Mouse (Mus musculus) mesoderm, embryonic 11.5 days (tissue): Measurements from ENCODE around the gene Tdrd9.
A peak's percentile ranks its signal among the peaks of the same experiment; 100 is the strongest.

Source experiments
- DNase-seq: peaks from one replicate; pipeline ENCODE4 v3.0.0-alpha.2; 2012; ENCODE audit warnings: low read depth, low spot score

The Tdrd9 gene

GRCm38 (mm10) chr12:111963339-111963738 lies 8.0 kb upstream of the Tdrd9 start:
- DNase-seq, result no peak

- DNase-seq, result peak; percentile 96
Observed at GRCm38 (mm10) chr12:111966683-111967173, 4.6 kb upstream of the Tdrd9 start, which contains the start of gene Atp5mpl. TSS of gene Atp5mpl (minus strand) at chr12:111966977.

- no peak for DNase-seq
Observed at GRCm38 (mm10) chr12:111970085-111970484, 1.3 kb upstream of the Tdrd9 start.

GRCm38 (mm10) chr12:111972504-111972903 lies 1.1 kb downstream of the Tdrd9 start:
- DNase-seq, result no peak

- DNase-seq, result no peak
Observed at GRCm38 (mm10) chr12:111974578-111974977, 3.2 kb downstream of the Tdrd9 start.

- no peak for DNase-seq
Observed at GRCm38 (mm10) chr12:111977138-111977537, 5.8 kb downstream of the Tdrd9 start.

GRCm38 (mm10) chr12:111978274-111978673 lies 6.9 kb downstream of the Tdrd9 start:
- no peak for DNase-seq

GRCm38 (mm10) chr12:111980887-111981367 lies 9.6 kb downstream of the Tdrd9 start, which contains the start of gene Rd3l:
TSS of gene Rd3l (minus strand) at chr12:111981317.
- DNase-seq, result no peak

- DNase-seq, result no peak
Observed at GRCm38 (mm10) chr12:111981831-111982230, 10.5 kb downstream of the Tdrd9 start.

GRCm38 (mm10) chr12:111983165-111983564 lies 11.8 kb downstream of the Tdrd9 start:
- no peak for DNase-seq

- no peak for DNase-seq
Observed at GRCm38 (mm10) chr12:111986756-111987155, 15.4 kb downstream of the Tdrd9 start.

- DNase-seq, result no peak
Observed at GRCm38 (mm10) chr12:111992626-111993025, 21.3 kb downstream of the Tdrd9 start.

- DNase-seq, result no peak
Observed at GRCm38 (mm10) chr12:111995161-111995560, 23.8 kb downstream of the Tdrd9 start.

GRCm38 (mm10) chr12:111999735-112000134 lies 28.4 kb downstream of the Tdrd9 start:
- no peak for DNase-seq

- DNase-seq, result peak; percentile 83
Observed at GRCm38 (mm10) chr12:112001223-112001622, 29.9 kb downstream of the Tdrd9 start.

GRCm38 (mm10) chr12:112012511-112013270 lies 41.3 kb downstream of the Tdrd9 start:
- peak; percentile 24 for DNase-seq

GRCm38 (mm10) chr12:112013271-112013801 lies 42.0 kb downstream of the Tdrd9 start:
- peak; percentile 30 for DNase-seq

GRCm38 (mm10) chr12:112016346-112016745 lies 45.0 kb downstream of the Tdrd9 start:
- peak; percentile 23 for DNase-seq

GRCm38 (mm10) chr12:112023306-112023705 lies 51.9 kb downstream of the Tdrd9 start:
- DNase-seq, result no peak

GRCm38 (mm10) chr12:112024581-112025310 lies 53.4 kb downstream of the Tdrd9 start:
- DNase-seq, result no peak

GRCm38 (mm10) chr12:112025457-112025856 lies 54.1 kb downstream of the Tdrd9 start:
- DNase-seq, result no peak
